Mouse (Mus musculus) layer of hippocampus, postnatal 10 days (tissue): ENCODE results near the gene Hmcn1. TPM values are rescaled to one million over a fixed set of nuclear protein-coding genes. Genes with fewer than 3 reads are reported as not detected.

Experiments used
- DNase-seq, 2 experiments: peaks; one replicate each; pipeline ENCODE4 v3.0.0; 2021; ENCODE audit warnings: low spot score in 2 of 2
- total RNA-seq, 2 experiments: library from RNA; stranded (reverse); gene quantifications; 2 replicates each; pipeline ENCODE4 v1.2.3; 2021

Gene Hmcn1
- total RNA-seq, 2 experiments from 2014 or later = 6.1 to 7.6 TPM

- DNase-seq = no peak
Observed at GRCm38 (mm10) chr1:150886267-150886666, 107.0 kb downstream of the Hmcn1 start.

DNA sequence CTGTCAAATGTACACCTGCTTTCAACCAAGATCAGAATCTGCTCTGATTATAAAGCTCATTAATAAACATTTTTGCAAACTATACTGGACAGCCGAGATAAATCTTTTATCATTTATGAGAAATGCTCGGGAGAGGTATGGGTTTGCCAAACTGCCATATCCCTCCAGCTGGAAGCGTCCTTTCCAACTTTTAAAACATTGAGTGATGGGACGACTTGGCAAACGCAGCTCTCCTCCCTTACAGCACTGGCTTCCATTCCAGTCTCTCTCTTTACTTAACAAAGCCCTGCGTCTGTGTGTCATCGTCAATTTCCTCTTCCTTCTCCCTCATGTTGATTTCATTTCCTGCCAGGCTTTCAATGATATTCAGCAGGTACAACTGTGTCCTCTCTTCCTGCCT is 114.8 kb downstream of the Hmcn1 start:
- DNase-seq = no peak

DNA sequence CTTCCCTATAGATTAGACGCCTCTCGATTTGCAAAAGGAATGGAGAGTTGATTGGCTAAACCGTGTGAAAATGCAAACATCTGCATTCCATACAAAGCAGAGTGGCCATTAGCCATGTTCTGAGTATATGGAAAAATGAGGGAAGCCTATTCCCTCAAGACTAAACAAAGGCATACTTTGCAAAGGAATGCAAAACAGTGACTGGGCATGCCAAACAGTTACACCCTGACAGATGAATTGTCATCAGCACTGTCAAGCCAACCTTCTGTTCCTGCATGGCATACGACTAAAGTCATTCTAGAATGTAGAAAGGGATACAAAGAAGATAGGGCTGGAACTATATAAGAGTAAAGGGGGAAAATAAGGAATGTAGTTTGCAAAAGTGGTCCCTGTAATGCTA is 115.3 kb downstream of the Hmcn1 start:
- DNase-seq = no peak

DNA sequence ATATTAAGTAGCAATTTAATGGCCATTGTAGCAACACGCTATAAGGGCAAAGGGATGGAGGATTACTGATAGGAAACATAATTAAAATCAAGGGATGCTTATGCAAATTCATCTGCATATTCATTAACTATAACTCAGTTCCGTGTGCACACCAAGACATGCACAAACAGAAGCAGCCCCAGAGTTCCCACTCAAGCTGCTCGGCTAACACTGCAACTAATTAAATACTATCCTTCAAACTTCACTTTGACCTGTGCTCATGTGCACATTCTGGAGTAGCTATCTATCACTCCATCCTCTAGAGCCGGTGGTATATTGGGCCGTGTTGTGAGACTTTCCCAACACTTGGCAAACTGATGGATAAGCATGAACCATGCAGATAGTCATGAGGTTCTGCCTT is 119.2 kb downstream of the Hmcn1 start:
- no peak for DNase-seq

GRCm38 (mm10) chr1:150873231-150873630 is 120.0 kb downstream of the Hmcn1 start:
- DNase-seq = no peak

DNA sequence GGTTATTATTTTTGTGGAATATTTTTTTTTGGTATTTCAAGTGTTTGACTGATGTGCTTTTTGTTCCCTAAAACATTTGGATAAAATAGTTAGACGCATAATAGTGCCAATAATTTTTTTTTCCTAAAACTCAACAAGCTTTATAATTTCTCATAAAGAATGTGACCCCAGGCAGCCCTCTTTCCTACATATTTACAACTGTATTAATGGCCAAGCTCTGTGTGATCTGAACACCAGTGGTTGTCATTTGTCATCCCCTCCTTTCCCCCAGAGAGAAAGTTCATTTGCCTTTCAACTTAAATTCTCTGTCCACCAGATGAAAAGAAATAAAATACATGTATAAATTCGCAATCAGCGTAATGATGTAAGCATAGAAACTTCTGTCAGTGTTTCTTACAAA is 121.1 kb downstream of the Hmcn1 start:
- DNase-seq = no peak

- no peak for DNase-seq
Observed at GRCm38 (mm10) chr1:150869189-150869588, 124.0 kb downstream of the Hmcn1 start.

GRCm38 (mm10) chr1:150866615-150867014 is 126.6 kb downstream of the Hmcn1 start:
- DNase-seq = no peak

- DNase-seq = no peak
Observed at GRCm38 (mm10) chr1:150857779-150858178, 135.5 kb downstream of the Hmcn1 start.

GRCm38 (mm10) chr1:150833448-150833847 is 159.8 kb downstream of the Hmcn1 start:
- DNase-seq = no peak

GRCm38 (mm10) chr1:150829851-150830250 is 163.4 kb downstream of the Hmcn1 start:
- no peak for DNase-seq

DNA sequence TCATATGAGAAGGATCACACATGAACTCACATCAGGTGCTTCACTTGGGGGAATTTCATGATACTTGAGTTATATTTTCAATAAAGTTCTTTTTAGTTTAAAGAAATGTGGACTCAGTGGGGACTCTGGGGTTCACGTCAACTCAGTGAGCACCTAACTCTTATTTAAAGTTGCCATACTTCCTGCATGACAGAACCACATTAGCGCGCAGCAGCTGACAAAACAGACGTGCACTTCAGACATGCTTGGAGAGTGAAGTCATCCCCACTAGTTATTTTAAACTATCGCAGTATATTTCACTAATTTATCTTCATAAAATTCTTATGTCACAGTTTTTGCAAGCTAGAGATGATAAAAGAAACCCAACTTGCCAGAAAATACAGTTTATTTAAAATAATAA is 166.1 kb downstream of the Hmcn1 start:
- no peak for DNase-seq

DNA sequence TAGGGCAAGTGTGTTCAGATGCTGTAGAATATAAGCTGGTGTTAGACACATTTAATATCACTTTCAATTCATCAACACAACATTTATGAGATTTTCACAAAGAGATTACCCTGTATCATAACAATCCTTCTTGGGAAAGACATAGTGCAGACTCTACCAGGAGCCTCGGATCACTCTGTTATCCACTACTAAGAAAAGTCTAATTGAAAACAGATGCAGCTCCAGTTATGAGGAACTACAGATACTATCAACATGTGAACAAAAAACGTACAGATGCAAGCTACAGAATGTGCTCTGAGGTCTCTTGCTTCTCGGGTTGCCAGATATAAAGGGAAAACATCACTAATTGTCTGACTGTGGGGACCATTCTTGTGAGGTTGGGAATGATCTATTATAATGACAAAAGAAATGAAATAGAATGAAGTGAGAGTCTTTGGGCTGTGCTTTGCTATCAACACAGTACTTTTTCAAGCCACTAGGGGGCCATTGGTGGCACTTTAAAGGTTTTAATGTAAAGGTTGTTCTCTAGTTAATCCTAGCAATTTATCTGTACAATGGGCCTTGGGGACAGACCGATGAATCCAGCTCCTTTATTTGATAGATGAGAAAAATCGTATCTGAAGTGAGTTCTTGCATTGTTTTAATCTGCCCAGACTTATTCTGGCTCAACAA is 168.8 kb downstream of the Hmcn1 start:
- no peak for DNase-seq

DNA sequence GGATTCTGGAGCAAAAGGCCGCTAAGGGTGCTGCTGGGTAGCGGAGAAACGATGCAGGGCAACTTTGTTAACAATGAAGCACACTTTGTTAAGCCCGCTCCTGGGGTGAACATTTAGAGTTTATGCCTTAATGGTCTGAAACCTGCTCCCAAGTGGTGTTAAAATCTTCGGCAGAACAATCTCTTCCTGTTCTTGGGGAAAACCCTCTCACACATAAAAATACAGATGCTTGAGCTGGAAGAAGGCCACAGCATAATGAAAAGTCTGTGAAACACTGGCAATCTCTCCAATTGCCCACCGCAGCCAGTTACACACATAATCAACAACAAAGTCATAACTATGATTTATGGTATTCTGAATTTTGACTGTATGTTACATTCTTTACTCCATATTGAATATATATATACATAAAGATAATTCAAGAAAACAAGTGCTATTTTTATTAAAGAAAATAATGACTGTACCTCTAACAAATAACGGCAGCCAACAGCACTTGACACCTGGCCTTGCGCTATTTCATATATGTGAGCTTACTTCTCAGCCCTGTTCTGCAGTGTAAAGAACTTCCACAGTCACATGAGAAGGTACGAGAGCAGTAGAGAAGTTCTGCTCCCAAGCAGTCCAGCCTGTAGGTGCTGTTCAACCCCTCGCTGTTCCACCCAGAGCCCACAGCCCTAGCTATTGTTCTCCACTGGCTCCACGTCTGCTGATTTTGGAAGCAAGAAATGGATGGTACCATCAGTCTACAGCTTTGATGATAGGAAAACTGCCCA is 177.0 kb downstream of the Hmcn1 start:
- no peak for DNase-seq

DNA sequence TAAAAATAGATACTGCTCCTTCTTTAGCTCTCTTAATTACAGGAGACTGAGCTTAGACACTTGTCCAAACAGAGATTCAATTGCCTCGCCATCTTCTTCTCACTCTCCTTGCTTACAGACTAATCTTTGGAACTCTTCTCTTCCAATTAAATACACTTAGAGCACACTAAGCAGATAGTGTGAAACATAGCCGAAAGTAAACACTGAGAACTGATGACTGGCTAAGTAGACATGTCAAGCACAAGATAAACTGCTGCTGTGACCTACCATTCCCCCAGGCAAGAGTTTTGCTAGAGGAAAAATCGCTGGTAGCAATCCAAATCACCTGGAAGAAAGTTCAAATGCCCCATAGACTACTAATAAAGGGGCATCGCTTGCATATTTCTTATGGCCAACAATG is 178.3 kb downstream of the Hmcn1 start:
- no peak for DNase-seq

- no peak for DNase-seq
Observed at GRCm38 (mm10) chr1:150813381-150813780, 179.9 kb downstream of the Hmcn1 start.

GRCm38 (mm10) chr1:150806864-150807263 is 186.4 kb downstream of the Hmcn1 start:
- no peak for DNase-seq

DNA sequence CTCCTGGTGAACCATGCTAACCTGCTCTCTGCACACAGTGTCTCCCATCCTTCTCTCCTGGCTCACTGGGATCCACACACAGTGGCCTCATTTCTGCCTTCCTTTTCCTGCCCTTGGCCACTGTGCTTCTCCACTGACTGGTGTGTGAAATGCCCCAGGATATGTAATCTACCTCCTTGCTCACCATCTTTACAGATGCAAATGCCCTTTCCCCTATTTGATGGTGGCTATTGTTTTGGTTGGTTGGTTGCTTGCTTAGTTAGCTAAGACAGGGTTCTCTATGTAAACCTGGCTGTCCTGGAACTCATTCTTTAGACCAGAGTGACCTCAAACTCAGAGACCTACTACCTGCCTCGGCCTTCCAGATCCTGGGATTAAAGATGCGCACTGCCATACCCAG is 187.8 kb downstream of the Hmcn1 start:
- DNase-seq = no peak

- DNase-seq = no peak
Observed at GRCm38 (mm10) chr1:150804235-150805099, 188.8 kb downstream of the Hmcn1 start.

GRCm38 (mm10) chr1:150802642-150803041 is 190.6 kb downstream of the Hmcn1 start:
- no peak for DNase-seq

DNA sequence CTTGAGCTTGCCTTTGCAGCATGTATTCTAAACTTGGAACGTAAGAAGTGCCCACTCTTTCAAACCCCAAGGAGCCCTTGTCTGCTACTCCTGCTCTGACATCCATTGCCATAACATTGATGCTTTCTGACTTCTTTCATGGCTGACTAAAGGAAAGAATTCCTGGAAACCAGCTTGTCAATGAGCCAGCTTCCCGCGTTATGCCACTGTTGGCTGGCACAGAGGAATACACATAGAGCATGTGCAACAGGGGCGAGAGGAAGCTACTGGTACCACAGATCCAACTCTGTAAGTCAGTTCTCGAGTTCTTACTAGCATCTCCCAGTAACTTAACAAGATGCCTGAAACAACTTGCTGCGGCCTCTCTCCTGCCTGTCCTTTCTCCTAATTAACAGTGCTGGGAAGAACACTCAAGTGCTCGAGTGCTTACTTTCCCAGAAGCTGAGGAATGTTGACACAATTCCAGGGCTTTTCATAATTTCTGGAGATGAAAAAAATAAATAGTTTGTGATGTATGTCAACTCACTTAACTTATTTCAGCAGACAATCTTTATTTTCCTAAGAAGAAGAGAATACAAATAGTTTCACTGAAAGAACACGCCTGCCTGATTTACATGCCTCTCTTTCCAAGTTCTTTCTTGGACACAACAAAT is 192.5 kb downstream of the Hmcn1 start:
- no peak for DNase-seq
